Mouse (Mus musculus) liver, embryonic 11.5 days (tissue): ENCODE results near the gene Fbxl13. TPM values are rescaled to one million over a fixed set of nuclear protein-coding genes. Genes with fewer than 3 reads are reported as not detected.

ENCODE experiments used
- ATAC-seq: fragments of 200-750 bp; cut with Nextera tagmentation; replicated peaks from 2 replicates; pipeline ENCODE4 v1.8.0; 2017; ENCODE audit warnings: moderate number of reproducible peaks, mild to moderate bottlenecking, moderate TSS enrichment, moderate library complexity; ENCODE audit not compliant: low FRiP score
- DNase-seq: peaks from one replicate; pipeline ENCODE4 v3.0.0-alpha.2; 2017; ENCODE audit warnings: low spot score
- H3K27ac ChIP-seq: fragments of 300-500 bp; sonication (generic); 2 replicates; pipeline ENCODE4 v1.5.1; 2014; ENCODE audit warnings: mild to moderate bottlenecking, low read depth, low read length, control low read depth
- H3K27me3 ChIP-seq: fragments of 300-500 bp; sonication (generic); replicated peaks from 2 replicates; pipeline ENCODE4 v1.6.1; 2014; ENCODE audit warnings: low read length, mixed read lengths; ENCODE audit not compliant: control insufficient read depth, insufficient read depth
- H3K36me3 ChIP-seq: fragments of 300-500 bp; sonication (generic); 2 replicates; pipeline ENCODE4 v1.6.1; 2014; ENCODE audit warnings: mild to moderate bottlenecking, low read length, moderate library complexity, mixed read lengths; ENCODE audit not compliant: control insufficient read depth, insufficient read depth
- H3K4me1 ChIP-seq: fragments of 300-500 bp; sonication (generic); replicated peaks from 2 replicates; pipeline ENCODE4 v1.6.1; 2014; ENCODE audit warnings: low read length, mixed read lengths; ENCODE audit not compliant: control insufficient read depth, insufficient read depth
- H3K4me2 ChIP-seq: fragments of 300-500 bp; sonication (generic); 2 replicates; pipeline ENCODE4 v1.6.1; 2014; ENCODE audit warnings: mild to moderate bottlenecking, control low read depth, moderate library complexity
- H3K4me3 ChIP-seq: fragments of 300-500 bp; sonication (generic); 2 replicates; pipeline ENCODE4 v1.5.1; 2014; ENCODE audit warnings: low read depth, low read length, control low read depth
- H3K9ac ChIP-seq: fragments of 300-500 bp; sonication (generic); 2 replicates; pipeline ENCODE4 v1.6.1; 2014; ENCODE audit warnings: low read depth, low read length, control low read depth
- H3K9me3 ChIP-seq: fragments of 300-500 bp; sonication (generic); 2 replicates; pipeline ENCODE4 v1.6.1; 2016; ENCODE audit warnings: low read length, inconsistent platforms, mixed read lengths; ENCODE audit not compliant: control insufficient read depth
- WGBS: fragments of 180-500 bp; shearing (Covaris S2); extraction: QIAGEN DNeasy Blood & Tissue Kit; methylation state at CpG from one replicate; pipeline ENCODE4 v1.1.7; 2014; 5-methylcytosine and 5-hydroxymethylcytosine counted together
- polyA plus RNA-seq: library from polyadenylated mRNA; unstranded; fragments of >200 nt; fragmentation: Nextera tagmentation; extraction: Ambion mirVana; gene quantifications from 2 replicates; pipeline ENCODE4 v1.2.1, GENCODE M21; 2014

The Fbxl13 gene
- polyA plus RNA-seq, 1 experiment from 2014 or later: 0.23 TPM

DNA sequence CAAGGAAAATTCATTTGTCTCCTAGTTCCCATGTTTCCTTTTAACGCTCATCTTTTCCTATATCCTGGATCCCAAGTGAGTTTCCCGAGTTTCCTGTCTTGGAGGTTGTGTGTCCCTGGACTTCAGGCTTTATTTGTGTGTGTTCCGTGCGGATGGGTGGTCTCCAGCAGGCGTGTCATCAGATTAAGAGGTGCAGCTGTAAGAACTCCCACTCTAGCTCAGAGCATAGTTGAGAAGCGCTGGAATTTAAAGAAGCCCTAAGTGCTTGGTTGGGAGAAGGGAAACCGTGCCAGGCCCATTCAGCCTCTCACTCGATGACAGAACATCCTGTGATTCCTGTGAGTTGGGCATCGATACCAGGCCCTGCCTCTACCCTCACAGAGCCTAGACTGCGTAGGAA, 132.1 kb downstream of the Fbxl13 start:
- Histone ChIP-seq H3K4me3 (no peak overlapping the region), H3K9ac (no peak overlapping the region), H3K4me2 (no peak overlapping the region), H3K27me3 (no peaks in the 10 kb centered on the region), H3K36me3 (no peaks in the 10 kb centered on the region), H3K9me3 (no peaks in the 10 kb centered on the region), H3K27ac (no peak overlapping the region), H3K4me1 (no peaks in the 10 kb centered on the region)
- no peak for DNase-seq
- ATAC-seq: no peak
- 76% methylated on average over 10 of the region's 10 CpGs for WGBS

DNA sequence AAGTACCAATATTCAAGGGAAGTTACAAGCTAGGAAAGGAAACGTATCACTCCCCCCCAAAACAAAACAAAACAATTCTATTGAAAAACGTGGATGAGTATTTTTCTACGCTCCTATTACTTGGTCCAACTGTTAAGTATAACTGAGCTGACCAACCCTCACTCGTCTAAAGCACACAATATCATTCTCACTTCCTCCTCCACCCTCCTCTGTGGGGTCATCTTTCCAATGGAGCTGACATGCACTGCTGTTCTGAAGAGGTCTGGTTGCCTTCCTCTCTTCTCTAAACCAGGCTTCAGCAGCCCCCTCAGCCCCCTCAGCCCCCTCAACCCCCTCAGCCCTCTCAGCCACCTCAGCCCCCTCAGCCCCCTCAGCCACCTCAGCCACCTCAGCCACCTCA, 135.6 kb downstream of the Fbxl13 start:
- Histone ChIP-seq H3K4me1 (no peaks in the 10 kb centered on the region), H3K36me3 (no peaks in the 10 kb centered on the region), H3K9ac (no peak overlapping the region), H3K4me2 (no peak overlapping the region), H3K27ac (no peak overlapping the region), H3K4me3 (no peak overlapping the region), H3K27me3 (no peaks in the 10 kb centered on the region), H3K9me3 (no peaks in the 10 kb centered on the region)
- ATAC-seq: no peak
- DNase-seq: no peak
- 65% methylated on average over 4 of the region's 4 CpGs for WGBS

DNA sequence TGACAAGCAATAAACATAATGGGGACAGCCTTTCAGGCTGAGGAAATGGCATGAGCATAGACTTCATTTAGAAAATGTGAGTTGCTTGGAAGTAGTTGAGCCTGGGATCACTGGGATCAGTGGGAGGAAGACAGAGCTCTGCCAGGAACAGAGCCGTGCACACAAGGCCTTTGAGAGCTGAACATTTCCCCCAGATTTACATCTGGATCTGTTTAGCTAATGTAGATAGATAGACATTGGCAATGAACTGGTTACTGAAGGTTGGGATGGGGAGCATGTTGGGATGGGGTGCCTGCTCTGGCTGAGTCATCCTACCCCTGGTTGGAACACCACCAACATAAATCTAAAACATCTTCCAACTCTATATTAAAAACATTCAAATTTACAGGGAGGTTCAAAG, 138.5 kb downstream of the Fbxl13 start:
- Histone ChIP-seq H3K27me3 (no peaks in the 10 kb centered on the region), H3K36me3 (no peaks in the 10 kb centered on the region), H3K27ac (no peak overlapping the region), H3K9ac (no peak overlapping the region), H3K4me1 (no peaks in the 10 kb centered on the region), H3K4me2 (no peak overlapping the region), H3K4me3 (no peak overlapping the region), H3K9me3 (no peaks in the 10 kb centered on the region)
- ATAC-seq: no peak
- WGBS: 90% methylated on average over 1 of the region's 1 CpGs
- DNase-seq: no peak

DNA sequence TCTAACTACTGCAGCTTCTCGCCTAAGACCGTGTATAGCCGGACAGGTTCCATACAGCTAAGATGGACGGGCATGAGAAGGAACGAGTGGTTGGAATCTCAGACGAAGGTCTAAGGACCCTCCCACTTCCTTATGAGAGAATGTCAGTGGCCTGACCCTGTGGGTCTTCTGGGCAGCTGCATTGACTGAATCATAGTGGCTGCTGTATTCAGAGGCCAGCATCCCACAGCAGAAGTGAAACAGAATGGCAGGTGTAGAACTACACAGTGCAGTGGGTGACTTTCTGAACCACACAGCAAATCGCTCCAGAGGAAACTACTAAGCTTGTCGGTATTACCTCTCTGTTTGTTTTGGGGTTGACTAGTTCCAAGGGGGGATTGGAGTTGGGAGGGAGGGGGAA, 140.3 kb downstream of the Fbxl13 start:
- Histone ChIP-seq H3K9me3 (no peaks in the 10 kb centered on the region), H3K27ac (no peak overlapping the region), H3K36me3 (no peaks in the 10 kb centered on the region), H3K27me3 (no peaks in the 10 kb centered on the region), H3K4me2 (no peak overlapping the region), H3K4me3 (no peak overlapping the region), H3K4me1 (no peaks in the 10 kb centered on the region), H3K9ac (no peak overlapping the region)
- ATAC-seq (no peak), DNase-seq (no peak)
- 81% methylated on average over 8 of the region's 8 CpGs for WGBS

DNA sequence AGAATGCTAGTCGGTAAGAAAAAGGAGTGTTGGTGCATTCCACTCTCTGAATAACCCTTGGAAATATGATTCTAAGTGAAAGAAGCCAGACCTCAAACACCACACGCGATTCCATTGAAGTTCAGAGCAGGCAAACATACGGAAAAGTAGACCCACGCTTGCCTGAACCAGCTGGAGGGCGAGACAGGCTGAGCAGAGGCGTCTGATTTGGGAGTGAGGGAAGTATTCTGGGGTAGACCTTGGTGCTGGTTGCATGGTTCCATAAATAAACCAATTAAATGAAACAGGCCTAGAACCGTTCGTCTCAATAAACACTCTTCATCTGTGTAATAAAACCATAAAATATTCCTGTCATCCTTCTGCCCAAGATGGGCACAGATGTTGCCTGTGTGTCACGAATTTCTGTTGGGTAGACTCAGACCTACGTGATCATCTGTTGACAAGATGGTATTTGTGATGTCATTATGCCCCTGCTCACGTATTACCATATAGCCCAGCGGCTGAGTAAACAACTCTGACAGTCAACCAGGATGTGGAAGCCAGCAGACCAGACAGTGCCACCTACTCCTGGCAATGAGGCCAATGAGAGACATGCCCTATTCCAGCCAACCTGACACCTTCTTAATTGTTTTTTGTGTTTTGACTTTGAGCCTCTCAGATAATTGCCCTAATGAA, 142.4 kb downstream of the Fbxl13 start:
- no peaks in the 10 kb centered on the region for H3K9me3 ChIP-seq
- no peak overlapping the region for H3K9ac ChIP-seq
- no peak overlapping the region for H3K4me2 ChIP-seq
- H3K36me3 ChIP-seq: no peaks in the 10 kb centered on the region
- 82% methylated on average over 13 of the region's 13 CpGs for WGBS
- DNase-seq: no peak
- no peaks in the 10 kb centered on the region for H3K27me3 ChIP-seq
- no peak for ATAC-seq
- no peak overlapping the region for H3K4me3 ChIP-seq
- H3K27ac ChIP-seq: no peak overlapping the region
- H3K4me1 ChIP-seq: no peaks in the 10 kb centered on the region

DNA sequence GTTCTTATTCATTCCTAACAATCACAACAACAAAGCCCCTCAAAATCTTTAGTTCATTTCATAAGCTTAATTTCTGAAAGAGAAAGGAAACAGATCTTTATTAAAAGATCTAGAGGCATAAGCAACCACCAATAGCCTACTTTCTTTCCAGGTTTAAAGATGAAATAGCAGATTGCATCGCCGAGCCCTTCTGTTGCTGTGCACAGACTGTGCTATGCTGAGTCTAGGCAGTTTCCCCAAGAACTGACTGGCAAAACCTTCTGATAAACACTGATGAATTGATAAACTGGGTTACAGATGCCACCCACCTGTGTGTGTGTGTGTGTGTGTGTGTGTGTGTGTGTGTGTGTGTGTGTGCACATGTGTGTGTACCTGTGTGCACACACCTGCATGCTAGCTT, 144.5 kb downstream of the Fbxl13 start:
- Histone ChIP-seq H3K9ac (no peak overlapping the region), H3K27ac (no peak overlapping the region), H3K4me2 (no peak overlapping the region), H3K9me3 (no peaks in the 10 kb centered on the region), H3K4me3 (no peak overlapping the region), H3K27me3 (no peaks in the 10 kb centered on the region), H3K36me3 (no peaks in the 10 kb centered on the region), H3K4me1 (no peaks in the 10 kb centered on the region)
- ATAC-seq (no peak), DNase-seq (no peak)
- 77% methylated on average over 2 of the region's 2 CpGs for WGBS

DNA sequence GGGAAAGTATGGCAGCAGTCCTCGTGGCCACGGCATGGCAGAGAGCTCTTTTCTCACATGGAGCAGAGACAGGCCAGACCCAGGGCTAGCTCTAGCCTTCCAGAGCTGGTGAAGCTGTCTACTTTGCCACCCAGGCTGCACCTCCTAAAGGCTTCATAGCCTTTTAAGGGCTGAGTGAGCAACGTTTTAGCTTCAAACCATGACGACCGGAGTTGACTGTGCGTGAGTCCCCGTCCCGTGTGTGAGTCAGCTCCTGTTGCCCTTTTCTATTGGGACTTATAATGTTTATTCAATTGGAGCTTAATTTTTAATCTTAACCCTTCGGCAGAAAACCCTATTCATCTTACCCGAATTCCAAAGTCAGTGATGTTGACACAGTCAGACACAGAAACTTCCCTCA, 145.3 kb downstream of the Fbxl13 start:
- Histone ChIP-seq H3K4me1 (no peaks in the 10 kb centered on the region), H3K9me3 (no peaks in the 10 kb centered on the region), H3K4me2 (no peak overlapping the region), H3K27me3 (no peaks in the 10 kb centered on the region), H3K9ac (no peak overlapping the region), H3K4me3 (no peak overlapping the region), H3K36me3 (no peaks in the 10 kb centered on the region), H3K27ac (no peak overlapping the region)
- no peak for DNase-seq
- WGBS: 80% methylated on average over 10 of the region's 10 CpGs
- no peak for ATAC-seq

DNA sequence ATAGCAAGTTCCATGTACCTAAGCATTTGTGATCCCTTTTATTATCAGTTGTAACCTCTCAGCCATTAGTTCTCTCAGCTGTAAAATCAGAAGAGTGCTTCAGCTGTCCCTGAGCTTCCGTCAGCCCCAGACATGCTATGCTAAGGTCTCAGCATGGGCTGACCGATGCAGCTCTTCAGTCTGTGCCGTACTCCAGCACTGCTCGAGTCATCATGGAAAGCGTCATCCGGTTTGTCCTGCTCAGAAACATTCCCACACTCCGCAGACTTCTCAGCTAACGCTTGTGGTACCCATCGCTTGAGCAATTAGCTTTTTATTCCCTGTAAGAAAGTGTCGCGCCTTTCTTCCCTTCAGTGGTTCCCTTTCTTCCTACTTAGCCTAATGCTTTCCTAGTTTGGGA, 146.5 kb downstream of the Fbxl13 start:
- no peak overlapping the region for H3K27ac ChIP-seq
- H3K9me3 ChIP-seq: no peaks in the 10 kb centered on the region
- H3K4me3 ChIP-seq: no peak overlapping the region
- WGBS: 86% methylated on average over 11 of the region's 11 CpGs
- H3K4me1 ChIP-seq: no peaks in the 10 kb centered on the region
- no peak overlapping the region for H3K9ac ChIP-seq
- no peaks in the 10 kb centered on the region for H3K36me3 ChIP-seq
- no peaks in the 10 kb centered on the region for H3K27me3 ChIP-seq
- DNase-seq (no peak), ATAC-seq (no peak)
- no peak overlapping the region for H3K4me2 ChIP-seq

DNA sequence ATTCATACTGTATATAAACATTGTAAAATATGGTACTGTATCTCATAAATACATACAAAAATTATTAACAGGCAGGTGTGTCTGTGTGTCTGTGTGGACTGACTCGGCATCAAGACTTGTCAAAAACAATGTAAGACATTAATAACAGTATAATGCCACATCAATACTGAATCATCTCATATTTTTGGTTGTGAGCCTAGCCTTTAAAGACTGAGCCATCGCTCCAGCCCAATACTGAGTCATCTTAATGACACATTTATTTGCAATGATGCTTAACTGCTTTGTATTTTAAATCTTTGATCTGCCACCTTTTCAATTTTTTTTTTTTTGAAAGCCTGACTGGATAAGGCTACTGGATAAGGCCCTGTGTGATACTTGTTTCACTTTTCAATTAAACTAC, 146.9 kb downstream of the Fbxl13 start:
- no peak overlapping the region for H3K9ac ChIP-seq
- ATAC-seq: no peak
- no peaks in the 10 kb centered on the region for H3K9me3 ChIP-seq
- H3K36me3 ChIP-seq: no peaks in the 10 kb centered on the region
- 87% methylated on average over 2 of the region's 2 CpGs for WGBS
- no peaks in the 10 kb centered on the region for H3K4me1 ChIP-seq
- no peaks in the 10 kb centered on the region for H3K27me3 ChIP-seq
- no peak overlapping the region for H3K4me2 ChIP-seq
- no peak overlapping the region for H3K4me3 ChIP-seq
- no peak for DNase-seq
- no peak overlapping the region for H3K27ac ChIP-seq
